Mouse (Mus musculus) embryonic stem cell, embryonic (primary cell): ENCODE data around the gene Brat1.

Experiments used
- CTCF ChIA-PET, 4 experiments: fragments of 300-600 bp in 2 of 4; fragments of 350-600 bp in 2 of 4; sonication (Branson Sonifier 250); formaldehyde crosslinking; loops; one replicate each; lab custom pipeline; 2022; ENCODE audit warnings: inconsistent platforms in 2 of 4; lab: Charles Lee
- POLR2A ChIA-PET, 4 experiments: fragments of 300-600 bp in 2 of 4; fragments of 350-600 bp in 2 of 4; sonication (Branson Sonifier 250); formaldehyde crosslinking; loops; one replicate each; lab custom pipeline; 2022; ENCODE audit warnings: antibody characterized with exemption in 4 of 4, inconsistent platforms in 1 of 4; lab: Charles Lee

The Brat1 gene

DNA sequence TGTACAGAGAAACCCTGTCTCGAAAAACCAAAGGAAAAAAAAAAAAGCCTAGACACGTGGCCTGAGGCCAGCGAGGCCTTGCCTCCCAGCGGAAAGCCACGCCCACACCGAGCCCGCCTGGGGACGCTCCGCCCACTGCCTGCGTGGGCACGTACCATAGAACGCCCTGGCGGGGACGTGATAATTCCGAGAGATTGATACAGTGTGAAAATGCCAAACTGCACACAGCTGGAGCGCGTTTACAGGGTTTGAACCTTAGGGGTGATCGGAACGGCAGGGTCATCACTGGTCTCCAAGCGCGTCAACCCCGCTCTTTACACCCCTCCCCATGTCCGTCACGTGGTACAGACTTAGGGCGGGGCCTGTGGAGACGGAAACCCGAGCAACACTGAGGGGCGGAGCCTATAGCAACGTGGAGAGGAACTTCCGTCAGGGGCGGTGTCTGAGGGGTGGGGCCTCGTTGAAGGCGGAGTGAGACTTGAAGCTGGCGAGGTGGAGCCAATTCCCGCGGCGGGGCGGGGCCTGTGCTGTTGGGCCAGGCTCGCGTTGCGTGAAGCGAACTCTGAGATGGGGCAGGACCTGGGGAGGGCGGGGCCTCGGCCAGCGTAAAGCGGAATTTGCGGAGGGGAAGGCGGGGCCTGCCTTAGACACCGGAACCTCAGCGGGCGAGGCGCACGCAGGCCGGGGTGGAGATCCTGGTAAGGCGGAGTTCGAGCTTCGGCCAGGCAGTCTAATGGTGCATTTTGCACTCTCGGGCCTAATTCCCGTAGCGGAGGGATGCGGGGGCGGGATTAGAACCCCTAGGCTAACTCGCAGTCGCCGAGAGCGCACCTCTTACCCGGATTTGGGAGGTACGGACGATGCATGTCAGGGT lies at the start of gene Brat1:
Gene Brat1, plus strand, starts transcription at position 634 of the 874 bp plus-strand sequence.
- CTCF ChIA-PET, result interaction anchor here (0.6 to 2.3 kb wide), 14 partner anchors 21 to 199 kb away, joined by 3 to 13 read pairs (median 4); partner anchors contain the start of gene Chst12 (in 1 of the 4)
- POLR2A ChIA-PET, result interaction anchor here in 3 of 4 experiments (0.6 to 2.4 kb wide), 49 partner anchors 9 to 1997 kb away, joined by 3 to 23 read pairs (median 4); partner anchors contain the start of genes Ttyh3 (in 2 of the 3), Chst12 (in 1 of the 3), Foxk1 (in 1 of the 3) and Gna12 (in 1 of the 3)

DNA sequence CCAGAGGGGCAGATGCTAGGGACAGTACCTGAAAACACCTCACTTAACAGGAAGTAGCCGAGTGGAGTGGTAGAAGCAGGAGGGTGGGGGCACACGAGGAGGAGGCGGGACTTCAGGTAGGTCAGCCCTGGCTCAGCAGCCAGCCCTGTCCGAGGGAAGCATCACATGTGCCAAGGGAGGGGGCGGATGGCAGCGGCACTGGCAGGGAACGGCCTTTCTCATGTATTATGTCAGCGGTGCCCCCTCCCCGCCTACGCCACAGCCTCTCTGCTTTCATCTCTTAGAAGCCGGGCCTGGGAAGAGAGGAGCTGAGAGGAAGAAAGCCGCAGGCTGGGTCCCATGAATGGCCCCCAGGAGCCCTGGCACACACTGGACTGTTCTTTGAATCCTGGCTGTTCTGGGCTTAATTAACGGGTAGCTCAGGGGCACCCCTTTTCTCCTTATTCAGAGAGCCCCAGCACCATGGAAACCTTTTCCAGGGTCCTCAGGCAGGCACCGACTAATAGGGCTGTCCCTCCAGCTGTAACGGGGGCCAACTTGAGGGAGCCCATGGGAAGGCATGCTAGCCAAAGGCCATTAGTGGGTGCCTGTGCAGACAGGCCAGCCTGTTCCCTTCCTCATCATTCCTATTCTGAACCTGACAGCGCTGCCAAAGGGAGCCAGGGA lies 45.1 kb upstream of the Brat1 start:
- POLR2A ChIA-PET, result interaction anchor here in 1 of 4 experiments (0.6 to 1.4 kb wide), 4 partner anchors 8 to 186 kb away, joined by 3 to 4 read pairs (median 3); partner anchors contain the start of gene Ttyh3
- CTCF ChIA-PET, result no interaction called here

DNA sequence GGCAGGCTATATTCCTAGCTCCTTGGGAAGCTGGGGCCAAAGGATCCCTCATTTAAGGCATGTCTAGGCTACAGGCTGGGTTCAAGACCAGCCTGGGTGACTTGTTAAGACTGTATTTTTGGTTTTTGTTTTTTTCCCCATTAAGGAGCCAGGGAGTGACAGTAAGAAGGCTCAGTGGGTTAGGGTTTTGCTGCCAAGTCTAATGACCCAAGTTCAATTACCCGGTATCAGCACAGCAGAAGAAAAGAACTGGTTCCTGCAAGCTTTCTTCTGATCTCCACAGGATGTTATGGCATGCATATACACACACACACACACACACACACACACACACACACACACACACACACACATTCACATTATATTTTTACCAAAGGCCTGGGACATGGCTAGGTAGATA lies 44.4 kb upstream of the Brat1 start:
- ChIA-PET POLR2A (interaction anchor here in 1 of 4 experiments (0.6 to 1.4 kb wide), 4 partner anchors 9 to 187 kb away, joined by 3 to 4 read pairs (median 3); partner anchors contain the start of gene Ttyh3), CTCF (no interaction called here)

DNA sequence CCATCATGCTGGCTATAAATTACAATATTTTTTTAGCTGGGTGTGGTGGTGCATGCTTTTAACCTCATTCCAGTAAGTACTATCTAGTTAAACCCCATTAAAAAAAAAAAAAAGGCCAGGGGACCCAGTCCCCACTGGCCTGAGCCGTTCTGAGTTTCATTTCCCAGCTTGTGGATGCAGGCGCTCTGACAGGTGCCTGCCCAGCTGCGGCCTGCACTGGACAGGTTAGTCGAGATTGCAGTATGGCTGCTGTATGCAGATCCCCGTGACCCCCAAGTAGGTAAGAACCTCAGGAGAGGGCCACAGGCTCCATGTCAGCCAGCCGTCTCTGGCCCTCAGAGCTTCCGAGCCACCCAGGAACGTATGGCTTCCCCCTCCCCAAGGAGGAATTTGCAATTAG lies 43.4 kb upstream of the Brat1 start:
- ChIA-PET POLR2A (interaction anchor here (0.7 to 2.3 kb wide), 5 partner anchors 11 to 122 kb away, joined by 3 to 10 read pairs (median 4); partner anchors contain the start of gene Ttyh3 (in 1 of the 4)), CTCF (interaction anchor here (0.5 to 1.2 kb wide), 4 partner anchors 9 to 89 kb away, joined by 3 to 4 read pairs (median 4); no protein-coding TSS in a partner anchor)

DNA sequence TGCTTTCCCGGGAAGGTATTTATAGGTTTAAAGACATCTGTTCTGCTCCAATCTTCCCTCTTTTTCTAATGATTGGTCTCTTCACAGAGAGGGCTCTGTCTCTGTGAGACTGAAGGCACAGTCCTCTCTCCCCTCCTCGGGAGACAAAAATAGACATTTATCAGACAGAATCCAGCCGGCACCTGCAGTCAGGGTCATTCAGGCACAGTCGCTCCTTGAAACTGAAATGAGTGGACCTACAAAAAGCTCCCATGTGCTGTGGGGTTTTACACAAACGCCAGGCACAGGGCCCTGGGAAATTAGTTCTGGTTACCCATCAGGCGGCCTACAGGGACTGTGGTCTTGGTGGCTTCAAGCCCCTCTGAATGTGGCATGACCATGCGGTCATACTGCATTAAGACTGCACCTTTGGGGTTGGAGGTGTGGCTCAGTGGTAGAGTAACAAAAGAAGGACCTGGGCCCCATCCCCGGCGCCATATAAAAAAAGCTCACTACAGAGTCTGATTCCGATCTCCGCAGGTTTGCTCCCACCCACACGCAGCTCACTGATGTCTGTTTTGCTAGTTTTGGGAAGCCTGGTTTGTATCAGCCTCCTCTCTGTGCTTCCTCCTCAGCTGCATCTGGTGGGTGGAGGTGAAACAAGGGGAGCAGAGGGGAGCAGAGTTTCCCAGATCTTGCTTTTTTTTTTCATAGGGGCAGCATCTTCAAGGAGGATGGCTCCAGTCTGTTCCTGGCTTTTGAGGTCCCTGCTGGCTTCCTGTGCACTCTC lies 42.8 kb upstream of the Brat1 start:
- ChIA-PET POLR2A (interaction anchor here in 3 of 4 experiments (0.6 to 2.3 kb wide), 9 partner anchors 9 to 1239 kb away, joined by 3 to 10 read pairs (median 3); partner anchors contain the start of genes Gper1 (in 1 of the 3) and Ttyh3 (in 1 of the 3)), CTCF (interaction anchor here (0.7 to 2.5 kb wide), 11 partner anchors 9 to 196 kb away, joined by 3 to 9 read pairs (median 3); no protein-coding TSS in a partner anchor)

DNA sequence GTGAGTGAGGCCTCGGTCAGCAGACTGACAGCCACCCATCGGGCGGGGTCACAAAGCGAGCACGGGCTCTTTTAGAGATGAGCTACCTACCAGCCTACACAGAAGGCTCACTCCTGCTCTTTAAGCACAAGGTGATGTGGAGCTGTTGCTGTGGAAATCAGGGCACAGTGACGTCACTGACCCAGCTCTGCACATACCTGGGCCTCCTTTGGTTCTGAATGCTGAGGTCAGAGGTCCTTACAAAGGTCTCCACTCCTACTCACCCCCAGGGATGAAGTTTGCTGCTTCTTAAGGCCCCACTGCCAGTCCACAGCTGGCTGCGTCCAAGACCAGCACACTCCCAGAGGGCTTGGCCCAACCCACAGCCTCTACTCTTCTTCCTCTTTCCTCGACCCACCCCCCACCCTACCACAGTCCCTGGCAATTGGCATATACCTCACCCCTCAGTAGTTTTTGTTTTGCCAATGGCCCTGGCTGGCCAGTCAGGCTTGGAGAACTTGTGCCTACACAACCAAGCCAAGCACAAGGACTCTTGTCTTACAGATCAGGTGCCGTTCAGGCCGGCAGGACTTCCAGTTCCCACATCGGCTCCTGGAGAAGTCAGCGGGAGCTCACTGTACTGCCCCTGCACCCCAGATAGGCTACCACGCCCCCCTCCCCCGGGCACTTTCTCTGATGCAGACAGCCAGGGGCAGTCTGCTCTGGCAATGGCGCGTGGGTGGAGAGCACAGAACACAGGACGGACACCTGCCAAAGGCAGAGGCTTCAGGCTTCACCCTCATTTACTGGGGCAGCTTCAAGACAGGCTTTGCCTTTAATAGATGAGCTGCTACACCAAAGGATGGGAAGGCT lies 41.8 kb upstream of the Brat1 start:
- POLR2A ChIA-PET, result interaction anchor here in 3 of 4 experiments (0.6 to 2.3 kb wide), 7 partner anchors 8 to 320 kb away, joined by 3 to 10 read pairs (median 3); partner anchors contain the start of gene Ttyh3 (in 1 of the 3)
- CTCF ChIA-PET, result interaction anchor here (0.6 to 2.5 kb wide), 11 partner anchors 8 to 204 kb away, joined by 3 to 11 read pairs (median 3); no protein-coding TSS in a partner anchor

DNA sequence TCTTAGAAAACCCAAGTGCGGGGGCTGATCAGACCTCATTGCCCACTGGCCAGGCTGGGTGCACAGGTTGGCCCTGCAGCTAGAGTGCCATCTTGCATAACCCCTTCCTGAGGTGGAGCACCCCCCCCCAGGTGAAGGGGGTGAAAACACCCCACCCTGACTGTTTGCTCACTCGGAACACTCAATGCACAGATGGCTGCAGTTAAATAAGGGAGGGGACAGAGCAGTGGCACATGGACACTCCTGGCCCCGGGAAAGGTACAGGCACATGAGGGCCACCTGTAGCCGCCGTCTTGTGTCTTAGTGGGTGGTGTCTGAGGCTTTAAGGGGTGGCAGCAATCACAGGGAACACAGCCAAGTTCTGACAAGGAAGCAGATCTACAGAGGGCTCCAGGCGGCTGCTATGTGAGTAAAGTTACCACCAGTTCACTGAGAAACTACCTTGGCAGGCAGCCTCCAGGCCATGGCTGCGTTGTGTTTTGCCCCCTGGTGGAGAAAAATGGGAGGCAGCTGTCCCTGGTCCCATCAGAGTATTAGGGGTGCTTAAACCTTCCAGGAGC lies 41.1 kb upstream of the Brat1 start:
- CTCF ChIA-PET, result interaction anchor here in 3 of 4 experiments (0.6 to 2.5 kb wide), 18 partner anchors 11 to 288 kb away, joined by 3 to 11 read pairs (median 4); partner anchors contain the start of gene Ttyh3 (in 1 of the 3)
- POLR2A ChIA-PET, result interaction anchor here in 2 of 4 experiments (0.5 to 1.8 kb wide), 3 partner anchors 14 to 945 kb away, joined by 3 to 6 read pairs (median 5); partner anchors contain the start of gene Brat1 (in 1 of the 2)

DNA sequence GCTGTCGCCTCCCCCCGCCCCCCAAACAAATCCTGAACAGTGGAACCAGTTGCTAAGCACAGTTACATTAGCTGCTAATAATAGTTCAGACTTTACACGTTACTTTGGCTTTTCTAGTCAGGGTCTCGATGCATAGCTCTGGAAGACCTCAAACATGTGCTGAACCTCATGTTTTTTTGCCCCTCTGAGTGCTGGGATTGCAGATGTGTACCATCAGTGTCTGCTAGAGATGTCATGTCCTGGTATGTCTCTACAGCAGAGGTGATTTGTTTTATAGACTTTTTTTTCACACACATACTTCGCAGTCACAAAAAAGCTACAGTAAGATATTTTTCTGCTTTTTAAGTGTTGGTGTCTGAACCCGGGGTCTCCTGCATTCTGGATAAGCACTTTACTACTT lies 32.7 kb upstream of the Brat1 start:
- ChIA-PET POLR2A (interaction anchor here in 1 of 4 experiments (0.8 kb wide), 1 partner anchor 10 kb away, joined by 3 read pairs; no protein-coding TSS in a partner anchor), CTCF (interaction anchor here in 2 of 4 experiments (0.7 to 1.2 kb wide), 2 partner anchors 78 to 832 kb away, joined by 3 to 8 read pairs; no protein-coding TSS in a partner anchor)

DNA sequence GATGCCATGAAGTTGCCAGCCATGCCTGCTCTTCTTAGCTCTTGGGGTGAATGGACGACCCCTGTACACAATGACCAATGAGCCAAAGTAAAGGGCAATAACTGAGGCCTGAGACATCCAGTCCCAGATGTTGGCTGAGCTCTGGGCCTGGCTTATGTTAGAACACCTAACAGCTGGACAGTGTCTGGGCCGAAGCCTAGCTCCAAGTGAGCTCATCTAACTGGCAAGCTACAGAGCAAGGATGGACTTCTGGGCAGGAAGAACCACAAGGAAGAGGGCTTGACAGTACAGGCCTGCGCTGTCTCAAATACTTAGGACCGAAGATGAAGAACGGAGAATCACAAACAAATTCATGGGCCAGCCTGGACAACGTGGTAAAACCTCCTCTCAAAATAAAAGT lies 32.2 kb upstream of the Brat1 start:
- CTCF ChIA-PET, result interaction anchor here in 2 of 4 experiments (0.7 to 1.2 kb wide), 2 partner anchors 77 to 833 kb away, joined by 3 to 8 read pairs; no protein-coding TSS in a partner anchor
- POLR2A ChIA-PET, result interaction anchor here in 1 of 4 experiments (0.8 kb wide), 1 partner anchor 11 kb away, joined by 3 read pairs; no protein-coding TSS in a partner anchor

DNA sequence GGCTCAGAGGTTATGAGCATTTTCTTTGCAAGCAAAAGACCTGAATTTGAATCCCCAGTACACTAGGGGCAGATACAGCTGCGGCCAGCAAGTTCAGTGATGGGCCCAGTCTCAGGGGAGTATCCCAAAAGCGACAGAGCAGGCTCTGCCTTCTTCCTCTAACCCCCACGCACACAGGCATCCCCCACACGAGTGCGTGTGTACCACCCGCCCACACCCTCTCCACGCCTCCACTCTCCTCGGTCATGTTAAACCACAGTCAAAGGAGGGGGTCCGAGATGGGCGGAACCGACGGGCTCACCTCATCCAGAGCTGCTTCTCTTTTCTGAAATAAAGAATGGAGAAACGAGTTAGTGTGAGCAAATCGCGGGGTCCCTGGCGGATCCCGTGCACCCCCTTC lies 30.8 kb upstream of the Brat1 start:
- ChIA-PET CTCF (interaction anchor here in 1 of 4 experiments (1.8 kb wide), 1 partner anchor 10 kb away, joined by 5 read pairs; no protein-coding TSS in a partner anchor), POLR2A (no interaction called here)

DNA sequence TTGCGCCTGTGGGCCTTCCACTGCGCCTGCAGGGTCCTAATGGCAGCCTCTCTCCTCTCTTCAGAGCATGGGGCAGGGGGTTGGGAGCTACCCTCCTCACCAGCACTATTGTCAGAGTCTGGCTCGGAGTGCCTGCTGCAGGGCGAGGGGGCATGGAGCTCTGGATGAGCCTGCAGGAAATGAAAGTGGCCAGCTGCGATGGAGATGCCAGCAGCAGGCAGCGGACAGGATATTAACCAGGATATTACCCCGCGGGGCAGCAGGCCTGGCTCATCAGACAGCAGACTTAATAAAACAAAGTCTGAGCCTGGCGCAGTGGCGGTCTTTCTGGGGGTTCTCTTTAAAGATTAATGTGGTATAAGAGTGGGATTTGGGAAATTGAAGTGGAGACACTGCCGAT lies 29.7 kb upstream of the Brat1 start:
- ChIA-PET CTCF (interaction anchor here in 1 of 4 experiments (1.8 kb wide), 1 partner anchor 11 kb away, joined by 5 read pairs; no protein-coding TSS in a partner anchor), POLR2A (interaction anchor here in 1 of 4 experiments (1.0 kb wide), 1 partner anchor 13 kb away, joined by 3 read pairs; no protein-coding TSS in a partner anchor)

DNA sequence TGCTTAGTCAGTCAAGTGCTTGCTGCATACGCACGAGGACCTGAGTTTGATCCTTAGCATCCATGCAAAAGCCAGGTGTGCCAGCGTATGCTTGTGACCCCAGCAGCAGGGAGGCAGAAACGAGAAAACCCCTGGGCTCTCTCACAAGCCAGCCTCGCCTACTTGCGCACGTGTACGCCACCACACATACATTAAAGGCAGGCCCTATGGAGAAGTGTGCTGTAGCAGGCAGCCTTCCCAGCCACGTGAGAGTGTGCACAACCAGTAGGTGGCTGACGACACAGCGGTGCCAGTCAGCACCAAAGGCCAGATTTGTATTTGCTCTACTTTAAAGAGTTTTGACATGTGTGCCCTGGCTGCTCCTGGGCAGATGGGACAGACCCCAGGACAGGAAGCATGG lies 29.2 kb upstream of the Brat1 start:
- POLR2A ChIA-PET, result no interaction called here
- CTCF ChIA-PET, result interaction anchor here in 1 of 4 experiments (1.8 kb wide), 1 partner anchor 12 kb away, joined by 5 read pairs; no protein-coding TSS in a partner anchor

DNA sequence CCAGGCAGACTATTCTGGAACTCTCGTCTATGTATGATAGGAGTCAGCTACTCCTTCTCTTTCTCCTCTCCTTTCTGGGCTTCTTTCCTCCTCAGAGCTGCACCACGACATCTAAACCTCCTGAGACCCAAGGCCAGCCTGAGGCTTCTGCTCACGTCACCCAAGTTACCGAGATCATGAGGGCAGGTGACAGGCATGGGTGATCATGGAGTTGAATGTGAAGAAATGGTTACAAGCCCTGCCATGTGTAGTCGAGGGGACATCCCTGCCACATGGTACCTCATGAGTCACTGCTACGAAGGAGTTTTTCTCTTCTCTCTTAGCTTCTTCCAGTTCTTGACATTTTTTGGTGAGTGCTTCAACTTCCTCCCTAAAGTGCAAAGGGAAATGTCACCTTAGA lies 27.7 kb upstream of the Brat1 start:
- ChIA-PET POLR2A (no interaction called here), CTCF (no interaction called here)

DNA sequence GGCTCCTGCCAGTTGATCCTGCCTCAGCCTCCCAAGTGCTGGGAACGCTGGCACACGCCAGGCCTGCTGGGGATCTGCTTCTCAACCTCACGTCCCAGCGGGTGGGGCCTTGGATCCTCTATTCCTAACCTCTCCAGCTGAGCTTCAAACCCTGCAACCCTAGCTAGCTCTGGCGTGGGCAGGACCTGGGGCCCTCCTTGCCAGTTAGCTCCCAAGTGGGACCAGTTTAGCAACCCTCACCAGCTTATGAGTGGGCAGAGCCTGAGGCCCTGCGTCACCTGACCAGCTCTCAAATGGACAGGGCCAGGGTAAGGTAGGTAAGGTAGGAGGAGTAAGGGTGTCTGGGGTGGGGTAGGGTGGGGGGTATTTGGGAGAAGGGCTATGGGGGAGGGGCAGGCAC lies 24.8 kb upstream of the Brat1 start:
- ChIA-PET CTCF (interaction anchor here in 2 of 4 experiments (0.6 to 1.2 kb wide), 3 partner anchors 10 to 111 kb away, joined by 3 to 7 read pairs (median 3); no protein-coding TSS in a partner anchor), POLR2A (interaction anchor here in 2 of 4 experiments (0.8 to 1.1 kb wide), 3 partner anchors 13 to 1459 kb away, joined by 3 read pairs; no protein-coding TSS in a partner anchor)

DNA sequence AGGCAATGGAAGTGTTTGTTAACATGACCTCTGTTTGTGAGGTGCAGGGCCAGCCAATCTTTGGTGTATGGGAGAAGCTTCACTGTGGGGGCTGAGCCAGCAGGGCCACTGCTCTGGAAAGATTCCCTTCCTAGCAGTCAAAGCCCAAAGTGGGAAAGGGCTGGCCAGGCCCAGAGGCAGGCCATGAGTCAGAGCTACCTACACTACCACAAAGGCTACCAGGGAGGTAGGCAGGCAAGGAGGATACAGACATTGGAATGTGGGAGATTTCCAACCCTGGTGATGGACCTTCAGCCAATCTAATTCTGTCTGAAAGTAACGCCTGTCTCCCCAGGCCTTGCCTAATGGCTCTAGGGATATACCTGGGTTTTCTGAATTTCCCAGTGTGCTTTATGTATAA lies 23.9 kb upstream of the Brat1 start:
- ChIA-PET CTCF (interaction anchor here in 1 of 4 experiments (1.1 to 1.2 kb wide), 2 partner anchors 10 to 17 kb away, joined by 3 to 7 read pairs; no protein-coding TSS in a partner anchor), POLR2A (interaction anchor here in 2 of 4 experiments (0.7 to 1.1 kb wide), 3 partner anchors 10 to 1460 kb away, joined by 3 read pairs; no protein-coding TSS in a partner anchor)
